Mouse (Mus musculus): ENCODE measurements around the gene Pla2g12a. TPM values are rescaled to one million over a fixed set of nuclear protein-coding genes. Genes with fewer than 3 reads are reported as not detected.
A peak's percentile ranks its signal among the peaks of the same experiment; 100 is the strongest.

The Pla2g12a gene
- total RNA-seq (2014; fragmentation: Nextera tagmentation) (110 and 118 TPM in 2 replicates), total RNA-seq (2017) (109 and 147 TPM in 2 replicates)

- ATAC-seq (replicated peaks; ENCODE audit: low FRiP score, low TSS enrichment, poor library complexity, severe bottlenecking) = peak; percentile 64
Measured at GRCm38 (mm10) chr3:129878405-129879021, at the start of gene Pla2g12a. TSS of gene Pla2g12a (plus strand) at chr3:129878606.

DNA sequence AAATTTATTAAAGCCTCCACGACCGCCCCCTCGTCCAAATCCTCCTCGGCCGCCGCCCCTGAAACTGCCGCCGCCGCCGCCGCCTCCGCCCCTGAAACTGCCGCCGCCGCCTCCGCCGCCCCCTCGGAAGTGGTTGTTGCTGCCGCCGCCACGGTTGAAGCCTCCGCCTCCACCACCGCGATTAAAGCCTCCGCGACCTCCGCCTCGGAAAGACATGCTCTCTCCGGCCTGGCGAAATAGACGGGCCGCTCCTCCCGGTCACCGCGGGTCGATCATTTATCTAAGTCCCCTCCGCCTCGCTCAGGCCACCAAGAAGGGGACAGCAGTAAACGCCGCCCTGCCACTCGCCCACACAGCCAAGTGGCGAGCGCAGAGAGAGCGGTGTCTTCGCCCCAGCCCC, 47.8 kb upstream of the Pla2g12a start:
- ATAC-seq (replicated peaks; ENCODE audit: low FRiP score, low TSS enrichment, poor library complexity, severe bottlenecking) = peak; percentile 34; the same call in 1 of the 2 replicates

DNA sequence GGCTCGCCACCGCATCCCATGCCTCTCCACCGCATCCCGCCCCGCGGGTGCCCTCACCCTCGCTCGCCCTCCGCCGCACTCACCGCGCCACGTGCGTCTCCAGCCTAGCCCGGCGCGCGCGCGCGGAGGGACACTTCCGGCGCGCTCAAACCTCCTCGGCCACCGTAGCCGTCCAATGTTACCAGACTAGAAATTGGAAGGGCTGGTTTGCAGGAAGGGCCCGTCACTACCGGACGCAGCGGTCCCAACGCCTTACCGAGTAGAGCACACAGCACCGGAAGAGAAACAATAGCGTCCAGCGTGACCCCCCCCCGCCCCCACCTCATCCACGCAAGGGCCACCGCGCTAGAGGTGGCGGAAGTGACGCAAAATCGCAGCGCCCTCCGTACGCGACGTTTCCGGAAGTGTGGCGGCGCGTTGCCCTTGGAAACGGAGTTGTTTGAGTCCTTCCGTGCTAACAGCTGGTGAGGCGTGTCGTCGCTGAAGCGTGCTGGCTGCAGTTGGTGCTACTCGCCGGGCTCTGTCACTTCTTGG, 47.3 kb upstream of the Pla2g12a start, which contains the start of gene Gar1:
Gene Gar1 (minus strand): TSS at position 362 of the 534 bp plus-strand sequence.
- ATAC-seq (replicated peaks; ENCODE audit: low FRiP score, low TSS enrichment, poor library complexity, severe bottlenecking) = peak; percentile 88

DNA sequence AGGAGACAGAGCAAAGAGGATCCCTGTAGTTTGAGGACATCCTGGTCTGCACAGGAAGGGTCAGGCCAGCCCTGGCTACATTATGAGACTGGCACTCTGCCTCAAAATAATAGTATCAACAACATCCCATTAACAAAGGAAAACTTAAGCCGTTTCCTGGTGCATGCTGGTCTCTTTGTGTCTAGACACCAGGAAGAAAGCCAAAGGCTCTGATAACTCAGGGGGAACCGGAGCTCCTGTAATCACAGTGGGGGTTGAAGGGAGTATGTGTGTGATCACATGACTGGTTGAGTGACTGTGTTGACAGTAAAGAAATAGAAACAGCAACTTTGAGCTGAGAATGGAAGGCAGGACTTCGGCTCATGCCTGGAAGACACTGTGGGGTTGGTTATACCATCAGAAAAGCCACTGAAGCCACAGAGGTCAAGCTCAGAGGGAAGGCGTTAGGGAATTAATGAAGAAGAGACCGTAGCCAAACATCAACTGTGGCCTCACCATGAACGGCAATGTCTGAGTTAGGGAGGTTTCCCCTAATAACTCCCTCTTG, 42.9 kb upstream of the Pla2g12a start, which contains the start of gene Cfi:
Gene Cfi (plus strand): TSS at position 497 of the 547 bp plus-strand sequence.
- ATAC-seq (replicated peaks; ENCODE audit: low FRiP score, low TSS enrichment, poor library complexity, severe bottlenecking) = no peak

- ATAC-seq (replicated peaks; ENCODE audit: low FRiP score, low TSS enrichment, poor library complexity, severe bottlenecking) = peak; percentile 36; the same call in 1 of the 2 replicates
Measured at GRCm38 (mm10) chr3:129836051-129836697, 42.2 kb upstream of the Pla2g12a start.

DNA sequence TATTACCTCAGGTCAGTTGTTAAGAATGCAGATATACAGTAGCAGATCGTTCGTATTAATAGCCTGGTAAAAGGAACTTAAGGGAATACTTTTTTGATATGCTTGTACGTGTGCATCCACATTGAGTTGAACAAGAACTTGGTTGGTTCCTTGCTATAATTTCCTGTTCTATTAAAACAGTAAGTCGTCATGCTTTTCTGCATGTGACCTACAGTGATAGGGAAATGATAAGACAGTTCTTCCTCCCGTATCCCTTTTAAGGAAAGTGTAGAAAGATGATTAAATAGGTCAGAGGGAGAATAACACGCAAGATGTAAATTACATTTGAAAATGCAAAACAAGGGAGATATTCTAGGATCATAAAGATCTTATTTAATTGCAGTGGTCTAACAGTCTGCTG, 41.4 kb upstream of the Pla2g12a start:
- ATAC-seq (replicated peaks; ENCODE audit: low FRiP score, low TSS enrichment, poor library complexity, severe bottlenecking) = no peak

GRCm38 (mm10) chr3:129838017-129838416, 40.4 kb upstream of the Pla2g12a start:
- no peak for ATAC-seq (replicated peaks; ENCODE audit: low FRiP score, low TSS enrichment, poor library complexity, severe bottlenecking)

DNA sequence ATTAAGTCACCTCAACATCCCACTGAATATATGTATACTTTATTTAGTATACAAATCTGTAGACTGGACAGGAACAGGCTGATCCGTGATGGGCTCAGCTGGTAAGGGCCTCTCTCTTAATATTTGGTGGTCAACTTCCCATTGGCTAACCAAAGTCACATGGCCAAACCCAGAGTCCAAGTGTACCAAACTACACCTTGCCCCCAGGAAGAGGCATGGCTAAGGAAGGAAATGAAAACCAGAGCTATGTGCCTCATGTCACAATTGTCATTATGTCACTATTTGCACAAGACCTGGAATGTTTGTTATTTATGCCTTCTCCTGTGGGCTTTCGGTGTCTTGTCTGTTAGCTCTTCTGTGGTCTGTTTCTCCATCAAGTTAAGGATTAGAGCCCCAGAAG, 32.5 kb upstream of the Pla2g12a start:
- ATAC-seq (replicated peaks; ENCODE audit: low FRiP score, low TSS enrichment, poor library complexity, severe bottlenecking) = no peak

DNA sequence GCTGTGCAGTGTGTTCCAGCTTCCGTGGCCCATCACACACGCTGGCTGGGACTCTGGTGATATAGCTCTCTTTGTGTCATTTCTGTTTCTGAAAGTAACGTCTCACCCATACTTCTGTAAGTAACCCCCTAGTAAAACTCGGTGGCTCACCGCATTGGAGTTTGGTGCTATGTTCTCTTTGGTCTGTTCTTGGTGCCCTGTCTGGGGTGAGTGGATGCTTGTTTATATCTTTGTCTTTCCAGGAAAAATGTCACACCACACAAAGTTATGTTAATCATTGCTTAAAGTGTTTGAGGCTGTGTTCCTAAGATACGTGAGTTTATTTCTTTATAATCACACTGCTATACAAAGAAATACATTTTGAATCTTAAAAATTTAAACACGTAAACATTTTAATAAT, 31.6 kb upstream of the Pla2g12a start:
- no peak for ATAC-seq (replicated peaks; ENCODE audit: low FRiP score, low TSS enrichment, poor library complexity, severe bottlenecking)

DNA sequence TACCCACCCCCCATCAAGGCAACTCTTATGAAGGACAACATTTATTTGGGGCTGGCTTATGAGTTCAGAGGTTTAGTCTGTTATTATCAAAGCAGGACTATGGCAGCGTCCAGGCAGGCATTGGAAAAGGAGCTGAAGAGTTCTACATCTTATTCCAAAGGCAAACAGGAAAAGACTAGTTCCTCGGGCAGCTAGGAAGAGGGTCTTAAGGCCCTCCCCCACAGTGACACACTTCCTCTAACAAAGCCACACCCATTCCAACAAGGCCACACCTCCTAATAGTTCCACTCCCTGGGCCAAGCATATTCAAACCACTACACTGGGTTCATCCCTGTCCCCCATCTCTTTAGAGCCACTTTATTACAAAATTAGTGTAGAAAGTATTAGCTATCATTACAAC, 15.8 kb upstream of the Pla2g12a start:
- no peak for ATAC-seq (replicated peaks; ENCODE audit: low FRiP score, low TSS enrichment, poor library complexity, severe bottlenecking)

DNA sequence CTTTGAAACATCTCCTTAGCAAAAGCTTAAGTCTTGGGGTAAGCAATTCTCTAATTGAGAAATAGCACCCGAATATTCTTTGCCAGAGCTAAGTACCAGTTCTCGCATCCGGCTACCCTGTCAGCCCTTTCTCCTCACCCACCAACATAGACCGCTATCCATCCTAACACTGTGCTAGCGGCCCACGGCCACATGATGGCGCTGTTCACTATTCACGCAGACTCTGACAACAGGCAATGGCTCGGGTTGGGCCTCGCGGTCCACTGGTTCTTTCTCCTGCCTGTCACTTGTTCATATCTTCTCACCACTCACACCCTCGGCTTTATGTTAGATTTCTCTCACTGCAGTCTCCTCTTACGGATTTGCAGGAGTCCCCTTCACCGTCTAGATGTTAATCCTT, 14.7 kb upstream of the Pla2g12a start:
- ATAC-seq (replicated peaks; ENCODE audit: low FRiP score, low TSS enrichment, poor library complexity, severe bottlenecking) = peak; percentile 99

DNA sequence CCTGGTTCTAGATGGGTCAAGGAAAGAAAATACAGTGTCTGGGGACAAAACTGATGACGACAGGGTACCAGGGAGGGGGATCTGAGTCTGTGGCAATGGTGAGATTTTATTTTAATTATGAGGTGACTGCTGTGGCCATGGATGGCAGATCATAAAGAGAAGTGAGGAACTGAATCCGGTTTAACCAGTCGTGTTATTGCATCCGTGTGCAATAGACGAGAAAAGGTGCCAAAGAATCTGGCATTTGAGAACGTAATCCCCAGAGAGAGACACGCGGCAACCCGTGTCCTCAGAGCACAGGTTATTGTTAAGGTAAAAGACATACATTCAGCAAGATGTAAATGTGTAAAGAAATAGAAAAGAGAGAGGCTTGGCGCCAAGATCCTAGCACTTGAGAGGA, 1.1 kb upstream of the Pla2g12a start:
- no peak for ATAC-seq (replicated peaks; ENCODE audit: low FRiP score, low TSS enrichment, poor library complexity, severe bottlenecking)

- peak; percentile 31 for ATAC-seq (replicated peaks; ENCODE audit: low FRiP score, low TSS enrichment, poor library complexity, severe bottlenecking)
Measured at GRCm38 (mm10) chr3:129879131-129879757, 838 bp downstream of the Pla2g12a start.

GRCm38 (mm10) chr3:129879913-129880312, 1.5 kb downstream of the Pla2g12a start:
- ATAC-seq (replicated peaks; ENCODE audit: low FRiP score, low TSS enrichment, poor library complexity, severe bottlenecking) = no peak

DNA sequence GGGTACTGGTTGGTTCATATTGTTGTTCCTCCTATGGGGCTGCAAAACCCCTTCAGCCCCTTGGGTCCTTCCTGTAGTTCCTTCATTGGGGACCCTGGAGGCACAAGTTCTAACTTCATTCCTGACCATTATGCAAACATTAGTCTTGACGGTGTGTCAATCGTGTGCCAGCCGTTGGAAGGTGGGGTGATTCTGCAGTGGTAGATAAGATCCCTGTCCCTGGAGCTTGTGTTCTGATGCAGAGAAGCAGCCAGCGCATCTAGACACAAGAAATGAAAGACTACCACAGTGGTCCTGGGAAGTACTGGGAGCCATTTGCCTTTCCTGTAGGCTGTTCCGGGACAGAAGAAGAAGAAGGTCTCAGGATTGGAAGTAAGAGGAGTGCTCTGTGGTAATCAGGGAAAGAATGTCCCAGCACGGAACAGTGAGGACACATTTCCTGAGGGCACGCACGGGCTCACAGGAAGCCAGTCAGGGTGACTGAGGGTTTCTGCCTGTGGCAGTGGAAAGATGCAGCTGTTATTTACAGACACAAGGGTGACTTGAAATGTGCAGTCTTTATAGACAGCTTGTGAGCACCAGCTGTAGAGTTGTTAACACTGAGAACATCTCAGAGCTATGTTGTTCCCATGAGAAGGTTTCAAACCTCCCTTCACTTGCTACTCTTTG, 2.7 kb downstream of the Pla2g12a start:
- peak; percentile 80 for ATAC-seq (replicated peaks; ENCODE audit: low FRiP score, low TSS enrichment, poor library complexity, severe bottlenecking)

DNA sequence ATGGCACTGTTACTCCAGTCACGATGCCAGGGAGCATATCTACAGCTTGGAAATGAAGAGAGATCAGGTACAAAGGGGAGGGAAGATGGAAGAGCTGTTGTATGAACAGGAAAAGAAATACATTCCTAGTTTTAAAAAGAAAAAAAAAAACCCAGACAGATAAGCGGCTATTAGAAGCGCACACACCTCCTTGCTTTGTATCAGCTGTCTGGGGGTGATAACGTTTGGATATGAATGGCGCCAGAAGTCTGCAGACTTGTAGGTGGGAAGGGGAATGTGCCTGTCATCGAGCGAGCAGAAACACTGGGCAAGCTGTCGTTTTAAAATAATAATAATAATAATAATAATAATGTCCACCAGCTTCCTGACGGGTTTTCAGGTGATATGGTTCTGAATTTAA, 7.2 kb downstream of the Pla2g12a start:
- peak; percentile 51 for ATAC-seq (replicated peaks; ENCODE audit: low FRiP score, low TSS enrichment, poor library complexity, severe bottlenecking)

- no peak for ATAC-seq (replicated peaks; ENCODE audit: low FRiP score, low TSS enrichment, poor library complexity, severe bottlenecking)
Measured at GRCm38 (mm10) chr3:129886430-129886829, 8.0 kb downstream of the Pla2g12a start.

GRCm38 (mm10) chr3:129887779-129888517, 9.5 kb downstream of the Pla2g12a start:
- no peak for ATAC-seq (replicated peaks; ENCODE audit: low FRiP score, low TSS enrichment, poor library complexity, severe bottlenecking)

DNA sequence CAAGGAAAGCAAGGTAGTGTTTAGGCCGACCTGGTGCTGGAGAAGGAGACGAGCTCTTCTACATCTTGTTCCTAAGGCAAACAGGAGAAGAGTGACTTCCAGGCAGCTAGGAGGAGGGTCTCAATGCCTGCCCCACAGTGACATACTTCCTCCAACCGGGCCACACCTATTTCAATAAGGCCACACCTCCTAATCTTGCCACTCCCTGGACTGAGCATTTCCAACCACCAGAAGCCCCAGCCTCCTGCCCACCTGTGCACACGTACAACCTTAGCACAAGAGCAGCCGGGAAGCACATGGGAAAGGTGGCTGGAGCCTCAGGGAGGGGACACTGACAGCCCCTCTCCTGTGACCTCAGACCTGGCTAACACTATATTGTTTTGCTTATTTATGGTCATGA, 13.6 kb downstream of the Pla2g12a start:
- no peak for ATAC-seq (replicated peaks; ENCODE audit: low FRiP score, low TSS enrichment, poor library complexity, severe bottlenecking)
